ENCODE assay signal across 22 mouse cellular contexts in the genomic region with DNA sequence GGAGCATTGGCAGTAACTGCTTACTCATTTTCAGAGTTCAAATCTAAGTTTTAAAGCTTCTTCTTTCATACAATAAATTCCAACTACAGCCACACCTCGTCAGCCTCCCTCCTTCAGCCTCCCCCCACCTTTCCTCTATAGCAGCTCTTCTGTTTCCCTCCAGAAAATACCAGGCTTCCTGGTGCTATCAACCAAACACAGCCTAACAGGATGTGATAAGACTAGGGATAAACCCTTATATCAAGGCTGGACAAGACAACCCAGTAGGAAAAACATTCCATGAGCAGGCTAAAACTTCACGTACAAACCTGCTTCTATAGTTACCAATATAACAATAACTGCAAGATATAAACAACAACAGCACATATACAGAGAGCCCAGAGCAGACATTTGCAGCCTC.
DNase-seq lines count a peak whose midpoint lies in the region; ATAC-seq lines count a peak whose summit lies in the region.
"Had no signal": no experiment of that assay in that cellular context is flagged by ENCODE, and none has a peak within 500 bp of the region (broad histone marks: within the 10 kb centered on the region; RNA-seq: fewer than 3 reads in every experiment).

No protein-coding gene starts in this region.

- no peak overlapping the region for H3K9ac ChIP-seq in heart, embryonic 12.5 days
- no peak overlapping the region for H3K9ac ChIP-seq in heart, embryonic 11.5 days (ENCODE audit: low read depth, low read length)
- no peak overlapping the region for H3K9ac ChIP-seq in heart, embryonic 15.5 days
- no peak overlapping the region for H3K9ac ChIP-seq in heart, embryonic 16.5 days (ENCODE audit: low read length)
- H3K9ac ChIP-seq in liver, embryonic 16.5 days (ENCODE audit: low read depth, low read length) = no peak overlapping the region

- WGBS in heart, embryonic 12.5 days = 38% methylated on average over 2 of the region's 2 CpGs
- 40% methylated on average over 2 of the region's 2 CpGs for WGBS in heart, embryonic 11.5 days (ENCODE audit: insufficient replicate concordance)
- WGBS in heart, embryonic 15.5 days = 27% methylated on average over 2 of the region's 2 CpGs
- 40% methylated on average over 2 of the region's 2 CpGs for WGBS in heart, embryonic 16.5 days
- WGBS in liver, embryonic 16.5 days (ENCODE audit: insufficient replicate concordance) = 38% methylated on average over 2 of the region's 2 CpGs

- peak; percentile 69; the same call in 1 of the 2 replicates for ATAC-seq in heart, embryonic 12.5 days (ENCODE audit: insufficient number of reproducible peaks, low FRiP score)
- no peak for ATAC-seq in heart, embryonic 11.5 days (replicated peaks; ENCODE audit: insufficient number of reproducible peaks, low FRiP score, low TSS enrichment)
- peak; percentile 43; the same call in 1 of the 2 replicates for ATAC-seq in heart, embryonic 15.5 days (replicated peaks; ENCODE audit: insufficient number of reproducible peaks, insufficient read depth, low FRiP score, low read depth)
- 0 out of 2 replicates have a peak, but pooled peaks have one; percentile 52 for ATAC-seq in heart, embryonic 16.5 days (replicated peaks; ENCODE audit: extremely low read depth, insufficient read depth, low FRiP score)
- 0 out of 2 replicates have a peak, but pooled peaks have one; percentile 37 for ATAC-seq in liver, embryonic 16.5 days (ENCODE audit: low read depth)
- ATAC-seq: activated CD4-positive, CD25-positive, alpha-beta regulatory T cell, adult 4 months; CD4-positive, CD25-positive, alpha-beta regulatory T cell, adult 4 months; Patski had no signal

- H3K4me2 ChIP-seq in heart, embryonic 12.5 days = no peak overlapping the region
- H3K4me2 ChIP-seq in heart, embryonic 11.5 days = no peak overlapping the region
- H3K4me2 ChIP-seq in heart, embryonic 15.5 days = no peak overlapping the region
- no peak overlapping the region for H3K4me2 ChIP-seq in heart, embryonic 16.5 days (ENCODE audit: low read depth, low read length)
- H3K4me2 ChIP-seq in liver, embryonic 16.5 days (ENCODE audit: low read depth, low read length) = no peak overlapping the region

- H3K9me3 ChIP-seq in heart, embryonic 12.5 days (replicated peaks) = no peaks in the 10 kb centered on the region
- H3K9me3 ChIP-seq in heart, embryonic 11.5 days (replicated peaks; ENCODE audit: control insufficient read depth, low read length) = no peaks in the 10 kb centered on the region
- H3K9me3 ChIP-seq in heart, embryonic 15.5 days (replicated peaks) = no peaks in the 10 kb centered on the region
- H3K9me3 ChIP-seq in heart, embryonic 16.5 days (replicated peaks; ENCODE audit: control insufficient read depth, low read length) = no peaks in the 10 kb centered on the region
- no peaks in the 10 kb centered on the region for H3K9me3 ChIP-seq in liver, embryonic 16.5 days (replicated peaks; ENCODE audit: control insufficient read depth, low read length)
- H3K9me3 ChIP-seq: G1E had no signal

- DNase-seq in heart, adult 18-20 months = no peak
- no peak for DNase-seq in heart, postnatal 10 days
- no peak for DNase-seq in liver
- DNase-seq: adrenal gland, adult 2 months; adrenal gland, adult 8-10 months; adrenal gland, postnatal 10 days; adrenal gland, postnatal 14 days; adrenal gland, postnatal 25 days; adrenal gland, postnatal 36 days; B cell, adult 2 months; cerebellum, adult 11 months; cerebellum, adult 11-12 months had no signal

- H3K36me3 ChIP-seq in heart, embryonic 12.5 days = no peaks in the 10 kb centered on the region
- no peaks in the 10 kb centered on the region for H3K36me3 ChIP-seq in heart, embryonic 11.5 days (ENCODE audit: control insufficient read depth, insufficient read depth, low read length)
- no peaks in the 10 kb centered on the region for H3K36me3 ChIP-seq in heart, embryonic 15.5 days
- no peaks in the 10 kb centered on the region for H3K36me3 ChIP-seq in heart, embryonic 16.5 days (ENCODE audit: control insufficient read depth, insufficient read depth)
- H3K36me3 ChIP-seq in liver, embryonic 16.5 days (ENCODE audit: control insufficient read depth, insufficient read depth) = no peaks in the 10 kb centered on the region
- H3K36me3 ChIP-seq: G1E had no signal

- H3K4me1 ChIP-seq in heart, embryonic 12.5 days (replicated peaks) = 0 out of 2 replicates have a peak, but pooled peaks cover 3% of the 10 kb centered on the region
- H3K4me1 ChIP-seq in heart, embryonic 11.5 days (ENCODE audit: control insufficient read depth, insufficient read depth, low read length) = no peaks in the 10 kb centered on the region
- no peaks in the 10 kb centered on the region for H3K4me1 ChIP-seq in heart, embryonic 15.5 days (replicated peaks)
- H3K4me1 ChIP-seq in heart, embryonic 16.5 days (ENCODE audit: control insufficient read depth, insufficient read depth, low read length) = no peaks in the 10 kb centered on the region
- H3K4me1 ChIP-seq in liver, embryonic 16.5 days (ENCODE audit: control insufficient read depth, low read depth, low read length) = no peaks in the 10 kb centered on the region

- intact Hi-C loops in heart, postnatal 10 days (cut with DNase I) = no loop called here

- no peak overlapping the region for H3K27ac ChIP-seq in heart, embryonic 12.5 days (ENCODE audit: poor library complexity, severe bottlenecking)
- H3K27ac ChIP-seq in heart, embryonic 11.5 days (ENCODE audit: low read depth, low read length) = no peak overlapping the region
- no peak overlapping the region for H3K27ac ChIP-seq in heart, embryonic 15.5 days
- no peak overlapping the region for H3K27ac ChIP-seq in heart, embryonic 16.5 days (ENCODE audit: low read length)
- no peak overlapping the region for H3K27ac ChIP-seq in liver, embryonic 16.5 days (ENCODE audit: low read length)

- no peak overlapping the region for H3K4me3 ChIP-seq in heart, embryonic 12.5 days
- H3K4me3 ChIP-seq in heart, embryonic 11.5 days (ENCODE audit: low read depth, low read length) = no peak overlapping the region
- no peak overlapping the region for H3K4me3 ChIP-seq in heart, embryonic 15.5 days
- H3K4me3 ChIP-seq in heart, embryonic 16.5 days (ENCODE audit: low read length) = no peak overlapping the region
- H3K4me3 ChIP-seq in liver, embryonic 16.5 days (ENCODE audit: low read depth, low read length) = no peak overlapping the region

- no peaks in the 10 kb centered on the region for H3K27me3 ChIP-seq in heart, embryonic 12.5 days (replicated peaks)
- H3K27me3 ChIP-seq in heart, embryonic 11.5 days (ENCODE audit: control insufficient read depth, insufficient read depth, low read length) = no peaks in the 10 kb centered on the region
- no peaks in the 10 kb centered on the region for H3K27me3 ChIP-seq in heart, embryonic 15.5 days
- H3K27me3 ChIP-seq in heart, embryonic 16.5 days (ENCODE audit: control insufficient read depth, insufficient read depth, low read length) = no peaks in the 10 kb centered on the region
- no peaks in the 10 kb centered on the region for H3K27me3 ChIP-seq in liver, embryonic 16.5 days (ENCODE audit: control insufficient read depth, insufficient read depth, low read depth, low read length)
- H3K27me3 ChIP-seq: CH12.LX, Patski had no signal
